Mouse (Mus musculus): ENCODE measurements around the gene Mex3a.

DNA sequence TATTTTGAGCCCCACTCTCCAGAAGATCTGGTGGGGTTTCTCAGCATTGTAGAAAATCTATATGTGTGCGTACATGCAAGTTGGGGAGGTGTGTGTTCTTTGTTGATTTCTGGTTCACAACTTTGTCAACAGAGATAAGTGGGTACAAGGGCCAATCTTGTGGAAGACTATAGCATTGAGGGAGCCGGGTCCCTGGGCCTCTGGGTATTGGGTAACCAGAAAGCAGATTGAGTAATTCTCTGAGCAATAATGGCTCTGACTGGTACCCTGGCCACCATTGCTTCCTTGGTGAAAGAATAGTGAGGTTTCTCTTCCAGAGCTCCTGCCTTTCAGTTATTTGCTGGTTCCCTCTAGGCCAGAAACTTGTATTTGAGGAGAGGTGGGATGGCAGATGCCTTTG, 36.9 kb downstream of the Mex3a start:
- TF ChIP-seq POLR2A (IDR thresholded peaks at IDR 0.05; ENCODE audit: control insufficient read depth, extremely low read depth, insufficient read depth, low read length, poor library complexity): no peak
- no peak for TF ChIP-seq CTCF (IDR thresholded peaks at IDR 0.05; ENCODE audit: borderline replicate concordance, control insufficient read depth, extremely low read depth, insufficient read depth, low read length, poor library complexity)
